Mouse (Mus musculus): ENCODE results near the gene Fgd3.

GRCm38 (mm10) chr13:49245251-49245650, 74.9 kb downstream of the Fgd3 start:
- TF ChIP-seq CTCF (IDR thresholded peaks at IDR 0.05; ENCODE audit: insufficient read depth, low read depth, low read length) (no peak), POLR2A (IDR thresholded peaks at IDR 0.05; ENCODE audit: insufficient read depth, low read depth, low read length) (no peak)
